Mouse (Mus musculus) lung, embryonic 16.5 days (tissue): Measurements from ENCODE around the gene Gramd2. TPM values are rescaled to one million over a fixed set of nuclear protein-coding genes. Genes with fewer than 3 reads are reported as not detected.

Experiments
- ATAC-seq: fragments of 200-750 bp; cut with Nextera tagmentation; 2 replicates; pipeline ENCODE4 v1.8.0; 2017; ENCODE audit warnings: low read depth, mild to moderate bottlenecking, moderate library complexity
- H3K27ac ChIP-seq: fragments of 300-500 bp; sonication (generic); 2 replicates; pipeline ENCODE4 v1.5.1; 2014; ENCODE audit warnings: mild to moderate bottlenecking, control low read depth, low read length
- H3K27me3 ChIP-seq: fragments of 300-500 bp; sonication (generic); 2 replicates; pipeline ENCODE4 v1.6.1; 2014; ENCODE audit warnings: low read depth, low read length, mixed read lengths; ENCODE audit not compliant: control insufficient read depth, insufficient read depth
- H3K36me3 ChIP-seq: fragments of 300-500 bp; sonication (generic); 2 replicates; pipeline ENCODE4 v1.6.1; 2014; ENCODE audit warnings: low read length; ENCODE audit not compliant: control insufficient read depth, insufficient read depth
- H3K4me1 ChIP-seq: fragments of 300-500 bp; sonication (generic); replicated peaks from 2 replicates; pipeline ENCODE4 v1.6.1; 2014; ENCODE audit warnings: low read length, mixed read lengths; ENCODE audit not compliant: control insufficient read depth, insufficient read depth
- H3K4me2 ChIP-seq: fragments of 300-500 bp; sonication (generic); 2 replicates; pipeline ENCODE4 v1.6.1; 2014; ENCODE audit warnings: low read depth, low read length, control low read depth
- H3K4me3 ChIP-seq: fragments of 300-500 bp; sonication (generic); 2 replicates; pipeline ENCODE4 v1.5.1; 2014; ENCODE audit warnings: mild to moderate bottlenecking, low read length, control low read depth
- H3K9ac ChIP-seq: fragments of 300-500 bp; sonication (generic); 2 replicates; pipeline ENCODE4 v1.6.1; 2014; ENCODE audit warnings: low read length, control low read depth
- H3K9me3 ChIP-seq: fragments of 300-500 bp; sonication (generic); 2 replicates; pipeline ENCODE4 v1.6.1; 2016; ENCODE audit warnings: low read length; ENCODE audit not compliant: control insufficient read depth
- WGBS: fragments of 180-500 bp; shearing (Covaris S2); extraction: QIAGEN DNeasy Blood & Tissue Kit; methylation state at CpG from one replicate; pipeline ENCODE4 v1.1.7; 2014; 5-methylcytosine and 5-hydroxymethylcytosine counted together
- polyA plus RNA-seq: library from polyadenylated mRNA; unstranded; fragments of >200 nt; fragmentation: Nextera tagmentation; extraction: Ambion mirVana; gene quantifications from 2 replicates; pipeline ENCODE4 v1.2.1, GENCODE M21; 2015

Gramd2 gene
- polyA plus RNA-seq, 1 experiment from 2014 or later = 11.0 TPM

DNA sequence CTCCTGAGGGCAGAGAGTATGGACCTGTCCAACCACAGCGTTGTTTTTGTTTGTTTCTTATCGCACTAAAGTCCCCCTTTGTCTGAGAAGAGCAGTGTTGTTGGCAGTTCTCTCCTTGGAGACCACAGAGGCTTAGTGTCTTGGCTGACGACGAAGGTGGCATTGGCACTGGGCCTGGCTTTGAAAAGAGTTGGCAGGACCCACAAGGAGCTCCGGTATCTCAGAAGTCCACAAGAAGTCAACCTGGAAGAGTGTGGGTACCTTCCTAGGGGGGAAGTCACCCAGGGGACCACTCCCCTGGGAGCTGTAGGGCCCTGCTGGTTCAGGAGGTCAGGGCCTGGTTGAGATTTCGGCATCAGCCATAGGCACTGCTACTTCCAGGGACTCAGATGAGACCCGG lies 21.1 kb downstream of the Gramd2 start:
- no peaks in the 10 kb centered on the region for H3K36me3 ChIP-seq
- 67% methylated on average over 7 of the region's 7 CpGs for WGBS

DNA sequence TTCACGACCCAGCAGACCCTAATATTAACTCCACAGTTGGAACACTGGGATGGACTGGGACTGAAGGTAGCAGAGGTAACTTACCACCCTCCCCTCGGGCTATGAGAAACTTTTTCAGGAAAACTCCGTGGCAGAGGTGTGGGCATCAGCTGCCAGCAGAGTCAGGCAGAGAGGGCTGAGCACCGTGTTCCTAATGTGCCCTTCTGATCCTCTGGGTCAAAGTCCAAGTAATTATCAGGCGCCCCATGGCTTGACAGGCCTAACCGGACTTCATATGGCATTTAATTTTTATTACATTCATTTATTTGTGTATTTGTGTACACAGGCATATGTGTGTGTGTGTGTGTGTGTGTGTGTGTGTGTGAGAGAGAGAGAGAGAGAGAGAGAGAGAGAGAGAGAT lies 23.2 kb downstream of the Gramd2 start:
- no peaks in the 10 kb centered on the region for H3K9me3 ChIP-seq
- H3K4me3 ChIP-seq = no peak overlapping the region
- no peak overlapping the region for H3K27ac ChIP-seq
- H3K27me3 ChIP-seq = no peaks in the 10 kb centered on the region
- H3K4me1 ChIP-seq = peaks cover 13% of the 10 kb centered on the region
- no peak overlapping the region for H3K4me2 ChIP-seq
- WGBS = 67% methylated on average over 6 of the region's 6 CpGs
- ATAC-seq = no peak
- no peaks in the 10 kb centered on the region for H3K36me3 ChIP-seq
- no peak overlapping the region for H3K9ac ChIP-seq

More for the DNA sequence above, 21.1 kb downstream of the Gramd2 start:
- Histone ChIP-seq H3K4me1 (peaks cover 9% of the 10 kb centered on the region), H3K27me3 (no peaks in the 10 kb centered on the region), H3K4me3 (no peak overlapping the region), H3K9me3 (no peaks in the 10 kb centered on the region), H3K27ac (no peak overlapping the region), H3K4me2 (no peak overlapping the region), H3K9ac (no peak overlapping the region)
- no peak for ATAC-seq

DNA sequence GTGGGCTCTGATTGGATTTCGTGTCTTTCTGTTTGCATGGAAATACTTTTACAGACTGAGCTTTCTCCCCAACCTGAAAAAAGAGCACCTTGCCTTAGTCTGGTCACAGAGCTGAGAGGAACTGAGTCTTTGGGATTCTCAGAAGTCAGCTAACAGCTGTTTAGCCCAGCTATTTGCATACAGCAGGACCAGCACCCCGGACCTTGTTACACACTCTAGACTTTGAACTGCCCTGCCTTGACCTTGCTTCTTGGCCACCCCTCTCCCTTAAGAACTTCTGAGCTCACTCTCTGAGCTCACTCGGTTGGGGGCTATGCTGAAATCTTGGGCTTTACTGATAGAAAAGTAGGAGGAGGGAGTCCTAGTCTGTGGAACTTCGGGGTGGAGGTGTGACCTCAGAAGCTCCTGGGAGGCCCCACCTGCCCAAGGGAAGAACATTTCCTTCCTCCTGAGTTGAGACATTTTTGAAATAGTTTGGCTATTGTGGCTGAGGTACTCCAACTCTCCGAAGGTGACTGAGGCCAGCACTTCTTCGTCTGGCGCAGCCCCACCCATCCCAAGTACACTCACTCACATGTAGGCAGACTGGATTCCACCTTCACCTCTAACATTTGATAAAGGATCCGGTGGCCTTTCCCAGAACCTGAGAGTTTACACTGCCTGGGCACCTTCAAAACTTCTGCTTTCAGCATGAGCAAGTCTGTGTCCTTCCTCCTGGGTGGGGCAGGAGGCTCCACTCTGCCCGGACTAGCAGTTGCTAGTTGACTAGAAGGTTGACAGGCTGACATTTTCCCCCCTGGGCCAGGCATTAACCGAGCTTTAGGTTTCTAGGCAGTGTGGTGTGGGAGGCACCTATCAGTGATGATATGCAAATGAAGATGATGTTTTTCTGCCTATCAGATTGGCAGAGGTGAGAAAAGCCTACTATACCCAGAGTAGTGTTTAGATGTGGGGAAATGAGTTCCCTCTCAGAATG lies 27.2 kb downstream of the Gramd2 start:
- Histone ChIP-seq H3K4me3 (no peak overlapping the region), H3K9ac (no peak overlapping the region), H3K36me3 (no peaks in the 10 kb centered on the region), H3K4me2 (no peak overlapping the region), H3K27ac (peak overlapping the region; percentile 77), H3K4me1 (peaks cover 22% of the 10 kb centered on the region), H3K9me3 (no peaks in the 10 kb centered on the region), H3K27me3 (no peaks in the 10 kb centered on the region)
- WGBS = 28% methylated on average over 10 of the region's 10 CpGs
- ATAC-seq = peak; percentile 77

DNA sequence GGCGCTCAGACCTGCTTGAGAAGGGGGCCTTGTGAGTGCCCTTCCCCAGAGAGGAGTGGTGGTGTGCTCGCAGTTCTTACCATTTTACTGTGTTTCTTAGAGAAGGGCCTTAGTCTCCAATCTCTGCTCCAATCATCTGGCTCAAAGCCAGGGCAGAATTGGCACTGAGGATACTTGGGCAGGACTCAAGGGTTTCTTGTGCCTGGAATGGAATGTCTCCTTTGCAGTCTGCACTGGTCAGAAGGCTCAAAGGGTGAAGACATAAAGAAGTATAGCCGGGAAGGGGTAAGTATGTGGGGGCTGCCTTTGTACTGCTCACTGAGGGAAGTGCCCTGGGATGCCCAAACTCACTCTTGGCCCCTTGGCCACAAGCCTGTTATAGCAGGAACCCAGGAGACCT lies 29.3 kb downstream of the Gramd2 start:
- Histone ChIP-seq H3K27ac (peak overlapping the region; percentile 77), H3K9me3 (no peaks in the 10 kb centered on the region), H3K27me3 (no peaks in the 10 kb centered on the region), H3K4me1 (peaks cover 22% of the 10 kb centered on the region), H3K4me2 (no peak overlapping the region), H3K9ac (peak overlapping the region; percentile 18; the same call in 1 of the 2 replicates), H3K4me3 (no peak overlapping the region), H3K36me3 (no peaks in the 10 kb centered on the region)
- WGBS = 42% methylated on average over 3 of the region's 3 CpGs
- peak; percentile 81 for ATAC-seq

DNA sequence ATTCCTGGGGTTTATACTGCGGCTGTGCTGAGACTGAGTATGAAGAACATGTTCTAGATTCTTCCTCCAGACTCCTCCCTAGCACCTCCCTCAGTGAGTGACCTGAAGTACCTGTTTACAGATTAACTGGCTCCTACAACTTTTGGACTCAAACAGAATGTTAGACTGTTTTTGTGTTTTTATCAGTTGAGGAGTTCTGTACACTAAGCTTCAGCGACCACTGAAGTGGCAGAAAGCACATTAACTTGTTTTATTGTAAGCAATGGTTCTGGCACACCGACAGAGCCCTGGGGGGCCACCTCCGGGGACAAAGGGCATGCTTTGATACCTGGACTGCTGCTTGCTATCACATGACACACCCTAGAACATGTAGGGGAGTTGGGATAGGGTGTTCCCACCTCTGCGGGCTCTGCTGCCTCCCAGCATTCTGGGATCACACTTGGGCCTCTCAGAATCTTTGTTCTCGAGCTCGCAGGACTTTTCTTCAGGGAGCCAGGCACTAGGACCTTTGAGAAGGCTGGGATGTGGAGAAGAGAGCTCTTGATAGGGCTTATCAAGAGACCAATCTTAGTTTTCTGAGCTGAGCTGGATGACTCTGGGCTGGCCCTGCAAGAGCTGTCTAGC lies 36.4 kb downstream of the Gramd2 start:
- no peak overlapping the region for H3K27ac ChIP-seq
- 0 out of 2 replicates have a peak, but pooled peaks have one; percentile 11 for ATAC-seq
- 42% methylated on average over 7 of the region's 7 CpGs for WGBS

DNA sequence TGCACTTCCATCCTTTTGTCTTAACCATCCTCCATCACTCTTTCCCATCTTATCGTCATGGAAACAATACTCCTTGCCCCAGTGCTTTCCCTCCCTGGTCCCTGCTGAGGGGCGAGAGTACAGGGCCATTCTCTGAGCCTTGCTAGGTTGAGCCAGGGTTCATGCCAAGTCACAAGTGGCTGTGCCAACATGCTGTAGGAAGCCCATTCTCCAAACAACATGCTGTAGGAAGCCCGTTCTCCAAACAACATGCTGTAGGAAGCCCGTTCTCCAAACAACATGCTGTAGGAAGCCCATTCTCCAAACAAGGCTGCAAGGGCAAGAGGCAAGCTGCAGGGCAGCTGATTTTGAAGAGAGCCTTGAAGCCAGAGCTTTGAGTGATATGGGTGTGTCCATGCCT lies 38.3 kb downstream of the Gramd2 start:
- 57% methylated on average over 4 of the region's 4 CpGs for WGBS
- Histone ChIP-seq H3K9ac (no peak overlapping the region), H3K27me3 (no peaks in the 10 kb centered on the region), H3K36me3 (no peaks in the 10 kb centered on the region), H3K9me3 (no peaks in the 10 kb centered on the region), H3K4me2 (no peak overlapping the region), H3K4me1 (peaks cover 4% of the 10 kb centered on the region), H3K27ac (0 out of 2 replicates have a peak overlapping the region, but pooled peaks have one; percentile 42), H3K4me3 (no peak overlapping the region)
- peak; percentile 51 for ATAC-seq

More for the DNA sequence above, 36.4 kb downstream of the Gramd2 start:
- Histone ChIP-seq H3K4me1 (peaks cover 4% of the 10 kb centered on the region), H3K36me3 (no peaks in the 10 kb centered on the region), H3K27me3 (no peaks in the 10 kb centered on the region), H3K4me2 (no peak overlapping the region), H3K9me3 (no peaks in the 10 kb centered on the region), H3K9ac (no peak overlapping the region), H3K4me3 (no peak overlapping the region)

DNA sequence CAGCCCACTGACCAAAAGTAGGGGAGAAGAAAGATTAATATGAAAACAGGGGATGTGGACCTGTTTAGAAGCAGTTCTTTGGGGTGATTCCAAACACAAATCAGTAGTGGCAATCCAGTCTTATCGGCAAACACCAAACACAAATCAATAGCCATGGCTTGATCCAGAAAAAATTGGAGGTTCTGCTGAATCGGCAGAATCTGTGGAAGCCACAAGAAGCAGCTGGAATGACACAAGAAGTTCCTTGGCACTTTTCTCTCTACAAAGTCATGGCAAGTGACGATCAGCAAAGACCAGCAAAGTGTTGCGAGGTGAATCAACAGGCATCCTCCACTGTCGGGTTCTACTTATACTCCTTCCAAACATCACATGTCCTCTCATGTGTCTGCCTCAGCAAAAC lies 41.2 kb downstream of the Gramd2 start:
- peaks cover 8% of the 10 kb centered on the region for H3K4me1 ChIP-seq
- WGBS = 74% methylated on average over 5 of the region's 5 CpGs

DNA sequence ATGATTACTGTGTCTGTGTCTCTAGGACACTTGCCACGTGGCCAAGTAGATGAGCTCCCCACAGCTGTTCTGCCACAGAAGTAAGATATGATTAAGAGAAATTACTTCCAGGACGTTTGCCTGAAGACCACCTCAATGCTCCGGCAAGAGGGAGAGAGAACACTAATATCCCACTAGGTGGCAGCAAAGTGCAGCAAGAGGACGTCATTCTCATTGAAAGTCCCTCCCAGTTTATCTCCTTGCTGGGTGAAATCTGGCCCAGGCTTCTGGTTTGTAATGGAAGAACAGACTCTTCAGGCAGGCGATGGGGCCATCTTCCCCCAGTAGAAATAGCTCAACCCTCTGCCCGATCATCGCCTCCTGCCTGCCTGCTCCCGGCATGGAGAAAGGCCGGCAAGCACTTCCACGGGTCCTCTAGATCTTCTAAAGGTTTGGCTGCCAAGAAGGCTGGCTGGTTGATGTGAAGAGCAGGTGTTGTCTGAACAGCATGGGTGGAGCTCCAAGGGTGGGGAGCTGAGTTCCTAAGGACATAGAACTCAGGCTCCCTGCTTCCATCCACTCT lies 43.2 kb downstream of the Gramd2 start:
- Histone ChIP-seq H3K4me1 (peaks cover 8% of the 10 kb centered on the region), H3K27me3 (no peaks in the 10 kb centered on the region), H3K4me2 (peak overlapping the region; percentile 51), H3K4me3 (peak overlapping the region; percentile 17; the same call in 1 of the 2 replicates), H3K27ac (peak overlapping the region; percentile 72), H3K9me3 (no peaks in the 10 kb centered on the region), H3K36me3 (no peaks in the 10 kb centered on the region), H3K9ac (no peak overlapping the region)
- 8% methylated on average over 10 of the region's 10 CpGs for WGBS
- ATAC-seq = peak; percentile 51

More for the DNA sequence above, 41.2 kb downstream of the Gramd2 start:
- Histone ChIP-seq H3K4me2 (no peak overlapping the region), H3K27ac (no peak overlapping the region), H3K36me3 (no peaks in the 10 kb centered on the region), H3K4me3 (no peak overlapping the region), H3K9me3 (no peaks in the 10 kb centered on the region), H3K9ac (no peak overlapping the region), H3K27me3 (no peaks in the 10 kb centered on the region)
- no peak for ATAC-seq
